Comparison of ENCODE assay signal across 14 mouse cellular contexts in the genomic region with DNA sequence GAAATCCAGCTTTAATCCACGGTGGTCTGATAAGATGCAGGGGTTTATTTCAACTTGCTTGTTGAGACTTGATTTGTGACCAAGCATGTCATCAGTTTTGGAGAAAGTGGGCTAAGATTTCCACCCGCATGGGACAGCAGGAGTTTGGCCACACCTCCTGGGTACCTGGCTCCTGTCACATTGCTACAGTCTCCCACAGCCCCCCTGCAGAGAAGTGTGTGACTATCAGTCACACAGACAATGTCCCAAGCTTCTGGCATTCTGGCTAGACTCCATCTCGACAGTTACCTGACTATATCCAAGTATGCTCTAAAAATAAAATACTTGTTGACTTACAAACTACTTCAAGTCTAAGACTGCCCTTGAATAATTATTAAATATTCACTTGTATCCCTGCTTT.
"Had no signal": no experiment of that assay in that cellular context is flagged by ENCODE, and none has a peak within 500 bp of the region (broad histone marks: within the 10 kb centered on the region; RNA-seq: fewer than 3 reads in every experiment).

No protein-coding gene starts in this region.

- H3K27ac ChIP-seq: kidney, postnatal 0 days; layer of hippocampus, adult 2 months; limb, embryonic 10.5 days; liver, embryonic 15.5 days; midbrain, embryonic 13.5 days; stomach, embryonic 15.5 days had no signal

- H3K4me1 ChIP-seq: limb, embryonic 10.5 days; liver, embryonic 15.5 days; midbrain, embryonic 13.5 days; stomach, embryonic 15.5 days had no signal

- H3K4me3 ChIP-seq: layer of hippocampus, adult 2 months; limb, embryonic 10.5 days; liver, embryonic 15.5 days; midbrain, embryonic 13.5 days; stomach, embryonic 15.5 days had no signal

- H3K27me3 ChIP-seq: liver, embryonic 15.5 days; midbrain, embryonic 13.5 days; stomach, embryonic 15.5 days had no signal

- H3K36me3 ChIP-seq: limb, embryonic 10.5 days; liver, embryonic 15.5 days; midbrain, embryonic 13.5 days; stomach, embryonic 15.5 days had no signal

- H3K9ac ChIP-seq: liver, embryonic 15.5 days; midbrain, embryonic 13.5 days; stomach, embryonic 15.5 days had no signal

- DNase-seq: kidney, postnatal 36 days; lung, adult 2 months; lung, postnatal 36 days; right cerebral cortex, postnatal 4 days; spleen, adult 18-20 months; thymus, postnatal 4 days had no signal

- ATAC-seq: lung, postnatal 0 days; midbrain, embryonic 13.5 days had no signal

- H3K4me2 ChIP-seq: liver, embryonic 11.5 days; liver, embryonic 15.5 days; midbrain, embryonic 13.5 days; stomach, embryonic 15.5 days had no signal

- H3K9me3 ChIP-seq: limb, embryonic 10.5 days; liver, embryonic 15.5 days; midbrain, embryonic 13.5 days; stomach, embryonic 15.5 days had no signal
